In genomic region chr6:129274476-129274875, GRCm38 (mm10) we compare ENCODE assay signal across 27 mouse cellular contexts. TPM values are rescaled to one million over a fixed set of nuclear protein-coding genes. Genes with fewer than 3 reads are reported as not detected.
DNase-seq lines count a peak whose midpoint lies in the region; ATAC-seq and TF ChIP-seq lines count a peak whose summit lies in the region.
"Had no signal": no experiment of that assay in that cellular context is flagged by ENCODE, and none has a peak within 500 bp of the region (broad histone marks: within the 10 kb centered on the region; RNA-seq: fewer than 3 reads in every experiment).

No protein-coding gene starts in this region.

- TF ChIP-seq CTCF in lung, adult 2 months (IDR thresholded peaks at IDR 0.05; ENCODE audit: insufficient read depth, low read length) = no peak
- no peak for TF ChIP-seq CTCF in CH12.LX (conservative IDR thresholded peaks at IDR 0.05 in 1 of 2, IDR thresholded peaks at IDR 0.05 in 1 of 2; ENCODE audit: low read depth in 2 of 2, low read length in 2 of 2)

- 0 out of 2 replicates have a peak, but pooled peaks have one; percentile 24 for TF ChIP-seq EP300 in CH12.LX (IDR thresholded peaks at IDR 0.05; ENCODE audit: low read length)

- in situ Hi-C loops in CH12.LX (cut with MboI; ENCODE audit: low pct_ligation_motif_present, low pct_unique_long_range_greater_than_20kb, low sequenced_read_pairs) = loop anchor here (25.0 kb wide), 1 partner anchor 263 kb away; the partner anchor contains the start of gene Gabarapl1

- no peak for TF ChIP-seq RAD21 in CH12.LX (IDR thresholded peaks at IDR 0.05; ENCODE audit: low read depth, low read length)

- H3K79me2 ChIP-seq in CH12.LX (replicated peaks; ENCODE audit: control insufficient read depth, extremely low read depth, insufficient read depth, poor library complexity, severe bottlenecking) = peaks cover 45% of the 10 kb centered on the region

- no peaks in the 10 kb centered on the region for H3K4me1 ChIP-seq in lung, adult 2 months (ENCODE audit: control insufficient read depth, insufficient read depth, low read length)
- peaks cover 13 to 32% of the 10 kb centered on the region in 2 experiments for H3K4me1 ChIP-seq in CH12.LX (ENCODE audit: control insufficient read depth in 1 of 2, insufficient read depth in 2 of 2)
- no peaks in the 10 kb centered on the region for H3K4me1 ChIP-seq in heart, embryonic 12.5 days (replicated peaks)
- H3K4me1 ChIP-seq: embryonic facial prominence, embryonic 13.5 days; forebrain, embryonic 12.5 days; hindbrain, embryonic 10.5 days had no signal

- TF ChIP-seq POLR2A in lung, adult 2 months (IDR thresholded peaks at IDR 0.05; ENCODE audit: borderline replicate concordance, extremely low read depth, low read depth, low read length) = no peak
- TF ChIP-seq POLR2A in CH12.LX (IDR thresholded peaks at IDR 0.05; ENCODE audit: low read depth, low read length) = no peak

- ATAC-seq in heart, embryonic 12.5 days (ENCODE audit: insufficient number of reproducible peaks, low FRiP score) = no peak
- ATAC-seq: forebrain, embryonic 16.5 days had no signal

- H3K27me3 ChIP-seq in CH12.LX (replicated peaks) = no peaks in the 10 kb centered on the region
- H3K27me3 ChIP-seq in heart, embryonic 12.5 days (replicated peaks) = no peaks in the 10 kb centered on the region
- H3K27me3 ChIP-seq: embryonic facial prominence, embryonic 13.5 days; forebrain, embryonic 12.5 days had no signal

- 58% methylated on average over 2 of the region's 2 CpGs for WGBS in lung, adult 2 months
- 82% methylated on average over 2 of the region's 2 CpGs for WGBS in heart, embryonic 12.5 days

- H3K27ac ChIP-seq in CH12.LX (ENCODE audit: insufficient read depth, low read depth) = peak overlapping the region; percentile 90
- H3K27ac ChIP-seq in heart, embryonic 12.5 days (ENCODE audit: poor library complexity, severe bottlenecking) = no peak overlapping the region
- H3K27ac ChIP-seq: embryonic facial prominence, embryonic 13.5 days; forebrain, embryonic 12.5 days; heart, adult 2 months; hindbrain, embryonic 10.5 days; hindbrain, embryonic 14.5 days had no signal

- H3K36me3 ChIP-seq in CH12.LX (replicated peaks in 1 of 2; ENCODE audit: control insufficient read depth in 1 of 2, insufficient read depth in 1 of 2, low read length in 1 of 2) = peaks cover 21 to 33% of the 10 kb centered on the region in 2 experiments
- no peaks in the 10 kb centered on the region for H3K36me3 ChIP-seq in heart, embryonic 12.5 days
- H3K36me3 ChIP-seq: embryonic facial prominence, embryonic 13.5 days; forebrain, embryonic 12.5 days; hindbrain, embryonic 10.5 days had no signal

- H3K9me3 ChIP-seq in CH12.LX (replicated peaks; ENCODE audit: low read length) = no peaks in the 10 kb centered on the region
- no peaks in the 10 kb centered on the region for H3K9me3 ChIP-seq in heart, embryonic 12.5 days (replicated peaks)
- H3K9me3 ChIP-seq: embryonic facial prominence, embryonic 13.5 days; forebrain, embryonic 12.5 days; hindbrain, embryonic 10.5 days had no signal

- peak overlapping the region; percentile 23 for H3K4me3 ChIP-seq in lung, adult 2 months (replicated peaks; ENCODE audit: extremely low read depth, low read depth, low read length)
- peak overlapping the region; percentile 77 to 96 (median 90) for H3K4me3 ChIP-seq in CH12.LX (replicated peaks in 1 of 3; ENCODE audit: low read depth in 2 of 3, low read length in 2 of 3, poor library complexity in 1 of 3)
- H3K4me3 ChIP-seq in heart, embryonic 12.5 days = no peak overlapping the region
- H3K4me3 ChIP-seq: embryonic facial prominence, embryonic 13.5 days; forebrain, embryonic 12.5 days; heart, adult 2 months; hindbrain, embryonic 10.5 days had no signal

- dilution Hi-C loops in CH12.LX (cut with MboI; ENCODE audit: extremely low pct_ligation_motif_present, extremely low pct_unique_long_range_greater_than_20kb, low sequenced_read_pairs) = no loop called here

- no peak overlapping the region for H3K4me2 ChIP-seq in CH12.LX (ENCODE audit: insufficient read depth, low read depth, poor library complexity, severe bottlenecking)
- H3K4me2 ChIP-seq in heart, embryonic 12.5 days = no peak overlapping the region
- H3K4me2 ChIP-seq: embryonic facial prominence, embryonic 13.5 days; forebrain, embryonic 12.5 days; heart, embryonic 11.5 days; hindbrain, embryonic 14.5 days had no signal

- peak overlapping the region; percentile 98 for H3K9ac ChIP-seq in CH12.LX (ENCODE audit: insufficient read depth, low read depth)
- H3K9ac ChIP-seq in heart, embryonic 12.5 days = no peak overlapping the region
- H3K9ac ChIP-seq: embryonic facial prominence, embryonic 13.5 days; forebrain, embryonic 12.5 days; hindbrain, embryonic 14.5 days had no signal

- DNase-seq in lung, adult 2 months = no peak
- DNase-seq in lung, postnatal 25 days (ENCODE audit: low spot score) = no peak
- no peak for DNase-seq in CH12.LX (ENCODE audit: extremely low read depth)
- DNase-seq in induced T-regulatory cell, adult 2 months (ENCODE audit: low read depth) = peak; percentile 73
- peak; percentile 64 for DNase-seq in naive thymus-derived CD4-positive, alpha-beta T cell, adult 2 months (ENCODE audit: low read depth)
- DNase-seq in gastrocnemius, adult 18-20 months (ENCODE audit: low spot score) = no peak
- DNase-seq: adrenal gland, adult 2 months; adrenal gland, postnatal 36 days; cerebellum, adult 11 months; cerebellum, adult 9-10 months; cerebellum, postnatal 25 days; gastrocnemius, postnatal 14 days had no signal

TF ChIP-seq in CH12.LX, 34 proteins besides CTCF, POLR2A, EP300 and RAD21 (continues in another document):
- TF ChIP-seq MXI1 (IDR thresholded peaks at IDR 0.05; ENCODE audit: low read depth, low read length) (peak; percentile 78), TBP (conservative IDR thresholded peaks at IDR 0.05; ENCODE audit: low read depth, low read length) (no peak), JUND (conservative IDR thresholded peaks at IDR 0.05; ENCODE audit: low read depth, low read length) (no peak), JUN (IDR thresholded peaks at IDR 0.05; ENCODE audit: insufficient read depth, low read depth, low read length) (no peak), MAX (IDR thresholded peaks at IDR 0.05; ENCODE audit: low read length) (peak; percentile 55; the same call in 1 of the 2 replicates), E2F4 (IDR thresholded peaks at IDR 0.05; ENCODE audit: insufficient replicate concordance, low read depth, low read length) (no peak), RCOR1 (conservative IDR thresholded peaks at IDR 0.05; ENCODE audit: low read depth, low read length) (no peak), KAT2A (IDR thresholded peaks at IDR 0.05; ENCODE audit: insufficient replicate concordance, low read length) (0 out of 2 replicates have a peak, but pooled peaks have one; percentile 23), IRF4 (IDR thresholded peaks at IDR 0.05; ENCODE audit: low read depth, low read length) (0 out of 2 replicates have a peak, but pooled peaks have one; percentile 18), MYC (IDR thresholded peaks at IDR 0.05; ENCODE audit: low read depth, low read length) (peak; percentile 34; the same call in 1 of the 2 replicates), NELFE (IDR thresholded peaks at IDR 0.05; ENCODE audit: low read depth, low read length) (no peak), TCF12 (IDR thresholded peaks at IDR 0.05; ENCODE audit: low read depth, low read length) (0 out of 2 replicates have a peak, but pooled peaks have one; percentile 11), ELF1 (IDR thresholded peaks at IDR 0.05; ENCODE audit: low read depth, low read length) (no peak), UBTF (IDR thresholded peaks at IDR 0.05; ENCODE audit: low read depth, low read length) (no peak), CHD1 (IDR thresholded peaks at IDR 0.05; ENCODE audit: low read depth, low read length) (no peak), ZC3H11A (IDR thresholded peaks at IDR 0.05; ENCODE audit: low read depth, low read length) (no peak), HCFC1 (IDR thresholded peaks at IDR 0.05; ENCODE audit: low read depth, low read length) (peak; percentile 40; the same call in 1 of the 2 replicates), ZNF384 (IDR thresholded peaks at IDR 0.05; ENCODE audit: low read depth, low read length) (no peak), GABPA (IDR thresholded peaks at IDR 0.05; ENCODE audit: insufficient replicate concordance, low read depth, low read length) (no peak), USF1 (IDR thresholded peaks at IDR 0.05; ENCODE audit: low read depth, low read length) (no peak), MEF2A (IDR thresholded peaks at IDR 0.05; ENCODE audit: borderline replicate concordance, low read depth, low read length) (no peak), NRF1 (IDR thresholded peaks at IDR 0.05; ENCODE audit: low read depth, low read length) (no peak), MAFK (IDR thresholded peaks at IDR 0.05; ENCODE audit: insufficient replicate concordance, low read length) (no peak), SIN3A (IDR thresholded peaks at IDR 0.05; ENCODE audit: low read length) (no peak), ZMIZ1 (IDR thresholded peaks at IDR 0.05; ENCODE audit: low read depth, low read length) (no peak), BHLHE40 (IDR thresholded peaks at IDR 0.05; ENCODE audit: low read depth, low read length) (0 out of 2 replicates have a peak, but pooled peaks have one; percentile 16), SMC3 (IDR thresholded peaks at IDR 0.05; ENCODE audit: low read depth, low read length) (no peak; the same call in 1 of the 2 replicates), ETS1 (conservative IDR thresholded peaks at IDR 0.05; ENCODE audit: low read depth, low read length) (no peak), PAX5 (IDR thresholded peaks at IDR 0.05; ENCODE audit: low read length) (no peak), ZKSCAN1 (IDR thresholded peaks at IDR 0.05; ENCODE audit: borderline replicate concordance, low read depth, low read length) (no peak), MAZ (IDR thresholded peaks at IDR 0.05; ENCODE audit: low read depth, low read length) (0 out of 2 replicates have a peak, but pooled peaks have one; percentile 34)

RNA-seq across cellular contexts. Expression of gene Cd69, which starts 0.8 kb away (rescaled TPM):
- polyA plus RNA-seq in lung, adult 2 months (2012; rRNA removed) = 0.54 and 1.3 TPM in 2 replicates
- 112 and 132 TPM in 2 replicates for total RNA-seq in CH12.LX (2012; rRNA removed)
- 229 and 269 TPM in 2 replicates for total RNA-seq in CH12.LX (2014; rRNA removed)
- 71.2 and 71.3 TPM in 2 replicates for polyA plus RNA-seq in CH12.LX (2012; ENCODE audit: insufficient read length, low read depth)
- not detected in 2 replicates for polyA plus RNA-seq in heart, embryonic 12.5 days (2016; fragmentation: Nextera tagmentation; extraction: Ambion mirVana)
- under 1 TPM in 1 of 2 experiments, not detected in 1; 0.12 TPM for total RNA-seq in gastrocnemius, adult 18-20 months (2021)
- total RNA-seq: gastrocnemius, postnatal 14 days had no signal
- polyA plus RNA-seq: adrenal gland, adult 2 months; brain, embryonic 14.5 days; cortical plate, adult 2 months; embryonic facial prominence, embryonic 13.5 days; forebrain, embryonic 12.5 days; forebrain, embryonic 16.5 days; heart, embryonic 11.5 days; hindbrain, embryonic 10.5 days; hindbrain, embryonic 14.5 days had no signal

RNA-seq across cellular contexts. Expression of gene 4922502D21Rik, which starts 57.1 kb away (rescaled TPM):
- not detected in 2 replicates for polyA plus RNA-seq in lung, adult 2 months (2012; rRNA removed)
- total RNA-seq in CH12.LX (2012; rRNA removed) (2.0 and 2.8 TPM in 2 replicates), CH12.LX (2014; rRNA removed) (0.23 and 0.42 TPM in 2 replicates)
- 0.46 and 0.61 TPM in 2 replicates for polyA plus RNA-seq in CH12.LX (2012; ENCODE audit: insufficient read length, low read depth)
- polyA plus RNA-seq in heart, embryonic 12.5 days (2016; fragmentation: Nextera tagmentation; extraction: Ambion mirVana) = not detected in 2 replicates
- total RNA-seq in gastrocnemius, adult 18-20 months (2021) = not detected
- total RNA-seq: adrenal gland, adult 2 months; adrenal gland, postnatal 36 days; ES-E14; gastrocnemius, postnatal 14 days; heart, adult 2 months; heart, postnatal 25 days had no signal
- polyA plus RNA-seq: adrenal gland, adult 2 months; brain, embryonic 14.5 days; cortical plate, adult 2 months; forebrain, embryonic 12.5 days; forebrain, embryonic 16.5 days; frontal cortex, adult 2 months; heart, embryonic 11.5 days; heart, embryonic 16.5 days; hindbrain, embryonic 10.5 days; intestine, embryonic 14.5 days had no signal

Comparison
In these comparisons a context has a peak if more than half of its experiments do, and no peak if none do; other contexts are left out.
1. DNase-seq: peak in induced T-regulatory cell, adult 2 months (single experiment) and naive thymus-derived CD4-positive, alpha-beta T cell, adult 2 months (single experiment); none in lung, adult 2 months (single experiment), lung, postnatal 25 days (single experiment), CH12.LX (single experiment) and gastrocnemius, adult 18-20 months (single experiment).
2. RNA of gene Cd69, which starts 0.8 kb away (polyA plus RNA-seq): 71.2 to 71.3 TPM in CH12.LX; 0.54 to 1.3 TPM in lung, adult 2 months and not detected in heart, embryonic 12.5 days; every median in the first group is over 10 times any median in the second.